Mouse (Mus musculus) lung, embryonic 14.5 days (tissue): ENCODE measurements at regions not wholly inside any gene's neighbourhood (a gene's known extent, or its start where the extent isn't known, plus 50 kb on each side); places are given as distances from the start of the nearest gene placed in this dataset.

Source experiments
- ATAC-seq: fragments of 200-750 bp; cut with Nextera tagmentation; 2 replicates; pipeline ENCODE4 v1.8.0; 2017; ENCODE audit warnings: mild to moderate bottlenecking, moderate TSS enrichment, moderate library complexity; ENCODE audit not compliant: insufficient read depth
- DNase-seq: peaks from one replicate; pipeline ENCODE4 v3.0.0-alpha.2; 2015
- H3K27ac ChIP-seq: fragments of 300-500 bp; sonication (generic); 2 replicates; pipeline ENCODE4 v1.5.1; 2014; ENCODE audit warnings: low read depth, mild to moderate bottlenecking, moderate library complexity
- H3K27me3 ChIP-seq: fragments of 300-500 bp; sonication (generic); 2 replicates; pipeline ENCODE4 v1.6.1; 2014; ENCODE audit warnings: low read length, control low read depth; ENCODE audit not compliant: insufficient read depth
- H3K36me3 ChIP-seq: fragments of 300-500 bp; sonication (generic); 2 replicates; pipeline ENCODE4 v1.6.1; 2014; ENCODE audit warnings: control low read depth; ENCODE audit not compliant: insufficient read depth
- H3K4me1 ChIP-seq: fragments of 300-500 bp; sonication (generic); 2 replicates; pipeline ENCODE4 v1.6.1; 2014; ENCODE audit warnings: antibody characterized with exemption, control low read depth; ENCODE audit not compliant: insufficient read depth
- H3K4me2 ChIP-seq: fragments of 300-500 bp; sonication (generic); 2 replicates; pipeline ENCODE4 v1.6.1; 2014; ENCODE audit warnings: mild to moderate bottlenecking
- H3K4me3 ChIP-seq: fragments of 300-500 bp; sonication (generic); 2 replicates; pipeline ENCODE4 v1.5.1; 2014; ENCODE audit warnings: low read depth, low read length
- H3K9ac ChIP-seq: fragments of 300-500 bp; sonication (generic); 2 replicates; pipeline ENCODE4 v1.6.1; 2014
- H3K9me3 ChIP-seq: fragments of 300-500 bp; sonication (generic); 2 replicates; pipeline ENCODE4 v1.6.1; 2016; ENCODE audit warnings: low read depth, low read length, control low read depth
- CTCF ChIP-seq: IDR thresholded peaks from 2 replicates; pipeline ENCODE4 v1.5.1; 2016; ENCODE audit warnings: antibody characterized with exemption, low read depth
- WGBS: fragments of 180-500 bp; shearing (Covaris S2); extraction: QIAGEN DNeasy Blood & Tissue Kit; methylation state at CpG from one replicate; pipeline ENCODE4 v1.1.7; 2014; 5-methylcytosine and 5-hydroxymethylcytosine counted together

DNA sequence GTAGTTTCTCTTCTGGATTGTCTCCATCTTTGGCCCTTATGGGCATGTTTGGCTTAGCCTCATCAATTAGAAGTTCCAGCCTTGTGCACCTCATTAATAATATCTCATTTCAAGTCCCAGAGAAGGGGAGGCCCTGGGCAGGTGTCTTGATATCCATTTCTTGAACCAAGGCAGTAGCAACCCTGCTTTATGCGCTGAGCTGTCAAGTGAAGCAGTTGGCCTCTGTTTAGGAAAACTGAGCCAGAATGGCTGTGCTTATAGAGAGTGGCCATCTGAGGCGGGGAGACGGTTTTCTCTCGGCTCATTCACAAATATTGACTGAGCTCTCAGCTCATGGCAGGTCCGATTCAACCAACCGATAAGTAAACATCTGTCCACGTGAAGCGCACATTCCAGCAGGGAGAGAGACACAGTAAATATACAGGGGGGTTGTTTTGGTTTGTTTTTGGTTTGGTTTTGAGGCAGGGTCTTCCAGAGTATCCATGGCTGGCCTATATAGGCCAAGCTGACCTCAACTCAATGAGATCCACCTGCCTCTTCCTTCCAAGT is 107.7 kb upstream of the Xpo1 start:
- ATAC-seq, result 0 out of 2 replicates have a peak, but pooled peaks have one; percentile 17
- H3K9ac ChIP-seq, result no peak overlapping the region
- WGBS, result 49% methylated on average over 8 of the region's 8 CpGs
- no peaks in the 10 kb centered on the region for H3K9me3 ChIP-seq
- TF ChIP-seq CTCF, result no peak
- no peak overlapping the region for H3K4me2 ChIP-seq
- H3K27ac ChIP-seq, result no peak overlapping the region
- no peaks in the 10 kb centered on the region for H3K36me3 ChIP-seq
- H3K4me3 ChIP-seq, result no peak overlapping the region
- no peaks in the 10 kb centered on the region for H3K27me3 ChIP-seq
- peak; percentile 12 for DNase-seq
- no peaks in the 10 kb centered on the region for H3K4me1 ChIP-seq

DNA sequence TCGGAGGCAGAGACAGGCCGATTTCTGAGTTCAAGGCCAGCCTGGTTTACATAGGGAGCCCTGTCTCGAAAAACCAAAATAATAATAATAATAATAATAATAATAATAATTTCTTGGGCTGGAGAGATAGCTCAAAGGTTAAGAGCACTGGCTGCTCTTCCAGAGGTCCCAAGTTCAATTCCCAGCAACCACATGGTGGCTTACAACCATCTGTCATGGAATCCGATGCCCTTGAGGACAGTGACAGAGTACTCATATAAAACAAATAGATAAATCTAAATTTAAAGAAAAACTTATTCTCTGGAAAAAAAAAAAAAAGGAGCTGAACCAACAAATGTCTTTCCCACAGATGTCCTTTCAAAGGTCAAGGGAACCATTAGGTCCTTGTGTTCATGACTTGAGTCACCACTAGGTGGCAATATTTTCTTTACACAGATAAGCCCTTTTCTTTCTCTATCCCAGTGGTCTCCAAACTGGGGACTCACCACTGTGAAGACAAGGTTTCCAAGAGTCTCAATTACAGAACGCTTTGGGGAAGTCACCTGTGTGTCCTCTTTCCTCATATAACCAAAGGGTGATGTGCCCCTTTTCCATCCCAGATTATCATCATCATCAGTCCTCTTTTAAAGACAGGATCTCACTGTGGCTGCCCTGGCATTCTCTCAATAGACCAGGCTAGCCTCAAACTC is 106.1 kb upstream of the Xpo1 start:
- no peaks in the 10 kb centered on the region for H3K36me3 ChIP-seq
- peak; percentile 75 for TF ChIP-seq CTCF
- no peaks in the 10 kb centered on the region for H3K9me3 ChIP-seq
- H3K27me3 ChIP-seq, result no peaks in the 10 kb centered on the region
- no peaks in the 10 kb centered on the region for H3K4me1 ChIP-seq
- H3K27ac ChIP-seq, result no peak overlapping the region
- no peak overlapping the region for H3K4me3 ChIP-seq
- no peak overlapping the region for H3K9ac ChIP-seq
- peak; percentile 60; the same call in 1 of the 2 replicates for ATAC-seq
- H3K4me2 ChIP-seq, result no peak overlapping the region
- DNase-seq, result peak; percentile 88
- 62% methylated on average over 5 of the region's 5 CpGs for WGBS

DNA sequence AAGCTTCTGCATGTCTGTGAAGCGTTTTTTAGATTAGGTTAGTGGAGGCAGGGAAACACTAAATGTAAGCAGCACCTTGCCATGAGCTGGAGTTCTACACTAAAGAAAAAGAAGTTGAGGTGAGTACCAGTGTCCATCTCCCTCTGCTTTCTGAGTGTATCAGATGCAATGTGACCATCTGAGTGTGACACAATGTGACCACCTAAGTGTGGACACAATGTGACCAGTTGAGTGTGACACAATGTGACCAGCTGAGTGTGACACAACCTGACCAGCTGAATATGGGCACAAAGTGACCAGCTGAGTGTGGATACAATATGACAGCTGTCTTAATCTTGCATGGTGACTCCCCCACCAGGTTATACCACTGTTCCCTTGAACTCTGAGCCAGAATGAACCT is 101.0 kb upstream of the Xpo1 start:
- no peaks in the 10 kb centered on the region for H3K9me3 ChIP-seq
- H3K27ac ChIP-seq, result no peak overlapping the region
- DNase-seq, result no peak
- H3K4me2 ChIP-seq, result no peak overlapping the region
- H3K27me3 ChIP-seq, result no peaks in the 10 kb centered on the region
- no peak for ATAC-seq
- no peak overlapping the region for H3K4me3 ChIP-seq
- H3K36me3 ChIP-seq, result no peaks in the 10 kb centered on the region
- TF ChIP-seq CTCF, result no peak
- no peaks in the 10 kb centered on the region for H3K4me1 ChIP-seq
- WGBS, result 63% methylated on average over 1 of the region's 1 CpGs
- no peak overlapping the region for H3K9ac ChIP-seq

DNA sequence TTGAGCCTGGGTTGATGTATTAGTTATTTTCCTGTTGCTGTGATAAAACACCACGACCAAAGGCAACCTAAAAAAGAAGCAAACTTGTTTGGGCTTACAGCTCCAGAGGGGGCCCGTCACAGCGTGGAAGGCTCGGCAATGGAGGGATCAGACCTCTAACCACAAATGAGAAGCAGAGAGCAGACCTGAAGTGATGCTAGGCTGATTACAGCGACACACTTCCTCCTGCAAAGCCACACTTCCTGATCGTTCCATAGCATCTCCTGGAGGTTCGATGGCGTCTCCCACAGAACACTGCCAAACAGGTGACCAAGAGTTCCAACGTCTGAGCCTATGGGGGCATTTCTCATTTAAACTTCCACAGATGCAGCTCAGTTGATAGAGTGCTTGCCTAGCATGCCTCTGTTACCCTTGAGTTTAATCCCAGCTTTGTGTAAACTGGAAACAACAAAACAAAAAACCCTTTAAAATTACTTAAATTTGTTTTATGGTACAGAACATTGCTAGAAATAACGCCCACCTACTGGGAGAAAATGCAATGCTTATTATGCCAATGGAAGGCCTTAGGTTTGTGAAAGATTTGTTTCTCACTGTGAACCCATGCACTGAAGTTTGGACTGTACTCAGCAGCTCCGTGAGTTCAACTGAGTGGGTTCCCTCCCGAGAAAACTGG is 87.2 kb upstream of the Xpo1 start:
- ATAC-seq (no peak), DNase-seq (no peak)
- no peak overlapping the region for H3K9ac ChIP-seq
- H3K9me3 ChIP-seq, result no peaks in the 10 kb centered on the region
- no peak for TF ChIP-seq CTCF
- H3K4me1 ChIP-seq, result no peaks in the 10 kb centered on the region
- H3K36me3 ChIP-seq, result no peaks in the 10 kb centered on the region
- no peak overlapping the region for H3K4me2 ChIP-seq
- 78% methylated on average over 12 of the region's 12 CpGs for WGBS
- no peaks in the 10 kb centered on the region for H3K27me3 ChIP-seq
- H3K27ac ChIP-seq, result no peak overlapping the region
- H3K4me3 ChIP-seq, result no peak overlapping the region

DNA sequence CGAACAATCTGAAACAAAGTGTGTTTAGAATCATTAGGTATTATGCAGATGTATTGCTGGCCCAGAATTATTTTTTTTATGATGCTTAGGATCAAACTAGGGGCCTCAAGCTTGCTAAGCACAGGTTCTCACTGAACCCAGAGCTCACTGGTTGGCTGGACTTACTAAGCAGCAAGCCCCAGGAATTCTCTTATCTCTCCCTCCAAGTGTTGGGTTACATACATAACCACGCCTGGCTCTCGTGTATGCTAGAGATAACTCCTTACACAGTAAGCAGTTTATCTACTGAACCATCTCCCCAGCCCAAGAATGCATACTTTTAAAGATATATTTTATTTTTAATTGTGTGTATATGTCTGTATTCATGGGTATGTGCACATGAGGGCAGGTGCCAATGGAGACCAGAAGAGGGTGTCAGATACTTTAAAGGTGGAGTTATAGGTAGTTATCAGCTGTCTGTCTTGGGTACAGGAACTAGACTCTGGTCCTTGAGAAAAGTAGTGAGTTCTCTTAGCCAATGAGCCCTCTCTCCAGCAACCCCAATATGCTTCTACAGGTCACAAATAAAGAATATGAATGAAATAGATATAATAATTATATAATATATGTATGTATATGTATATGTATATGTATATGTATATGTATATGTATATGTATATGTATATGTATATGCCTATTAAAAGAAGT is 86.0 kb upstream of the Xpo1 start:
- no peak; the same call in 1 of the 2 replicates for ATAC-seq
- Histone ChIP-seq H3K4me3 (no peak overlapping the region), H3K27me3 (no peaks in the 10 kb centered on the region), H3K27ac (no peak overlapping the region), H3K9ac (no peak overlapping the region), H3K36me3 (no peaks in the 10 kb centered on the region), H3K9me3 (no peaks in the 10 kb centered on the region), H3K4me2 (no peak overlapping the region), H3K4me1 (no peaks in the 10 kb centered on the region)
- 35% methylated on average over 3 of the region's 3 CpGs for WGBS
- no peak for DNase-seq
- TF ChIP-seq CTCF, result no peak

DNA sequence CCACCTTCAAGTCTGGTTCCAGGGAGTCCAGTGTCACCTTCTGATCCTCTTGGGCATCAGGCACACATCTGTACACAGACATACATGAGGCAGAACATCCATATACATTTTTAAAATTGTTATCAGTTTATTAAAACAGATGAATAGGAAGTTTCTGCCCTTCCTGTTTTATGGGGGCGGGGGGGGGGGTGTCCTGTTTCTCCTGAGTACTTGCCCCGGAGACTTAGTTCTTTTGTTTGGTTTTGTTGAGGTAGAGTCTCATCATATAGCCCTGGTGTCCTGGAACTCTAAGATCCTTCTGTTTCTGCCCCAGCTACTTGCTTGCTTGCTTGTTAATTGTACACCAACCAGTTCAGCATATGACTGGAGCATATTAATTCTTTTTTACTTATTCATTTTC is 85.0 kb upstream of the Xpo1 start:
- Histone ChIP-seq H3K36me3 (no peaks in the 10 kb centered on the region), H3K27me3 (no peaks in the 10 kb centered on the region), H3K4me3 (no peak overlapping the region), H3K4me1 (no peaks in the 10 kb centered on the region), H3K4me2 (no peak overlapping the region), H3K9ac (no peak overlapping the region), H3K9me3 (no peaks in the 10 kb centered on the region), H3K27ac (no peak overlapping the region)
- WGBS, result 36% methylated on average over 2 of the region's 2 CpGs
- no peak for ATAC-seq
- no peak for DNase-seq
- no peak for TF ChIP-seq CTCF

DNA sequence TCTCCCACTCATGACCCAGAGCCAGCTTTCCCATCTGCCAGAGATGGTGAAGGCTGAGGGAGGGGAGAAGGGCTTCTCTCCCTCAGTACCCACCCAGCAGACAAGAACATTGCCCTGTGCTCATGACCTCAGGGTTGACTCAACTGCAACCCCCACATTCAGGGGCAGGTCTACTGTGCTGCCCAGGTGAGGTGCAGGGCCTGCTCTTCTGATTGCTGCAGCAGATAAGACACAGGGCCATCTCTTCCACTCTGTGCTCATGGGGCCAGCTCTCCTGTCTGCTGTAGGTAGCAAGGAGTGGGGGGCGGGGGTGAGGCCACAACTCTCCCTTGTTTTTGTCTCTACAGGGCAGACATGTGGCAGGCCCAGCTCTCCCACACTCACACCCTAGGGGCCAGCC is 84.1 kb upstream of the Xpo1 start:
- Histone ChIP-seq H3K27ac (no peak overlapping the region), H3K4me1 (no peaks in the 10 kb centered on the region), H3K9me3 (no peaks in the 10 kb centered on the region), H3K9ac (no peak overlapping the region), H3K4me2 (no peak overlapping the region), H3K4me3 (no peak overlapping the region), H3K36me3 (no peaks in the 10 kb centered on the region), H3K27me3 (no peaks in the 10 kb centered on the region)
- no peak for TF ChIP-seq CTCF
- no peak for DNase-seq
- ATAC-seq, result no peak
- WGBS, result 81% methylated on average over 1 of the region's 1 CpGs
